Mouse (Mus musculus) frontal cortex, postnatal 36 days (tissue): ENCODE measurements at regions not wholly inside any gene's neighbourhood (a gene's known extent, or its start where the extent isn't known, plus 50 kb on each side); places are given as distances from the start of the nearest gene placed in this dataset.
"Not testable (repeated sequence)": the region's sequence is repeated elsewhere in the genome, so short reads cannot be mapped to it uniquely, and the experiment has no call there.

ENCODE experiments used
- DNase-seq, 2 experiments: peaks; one replicate each; pipeline ENCODE4 v3.0.0; 2022; ENCODE audit warnings: low spot score in 2 of 2

DNA sequence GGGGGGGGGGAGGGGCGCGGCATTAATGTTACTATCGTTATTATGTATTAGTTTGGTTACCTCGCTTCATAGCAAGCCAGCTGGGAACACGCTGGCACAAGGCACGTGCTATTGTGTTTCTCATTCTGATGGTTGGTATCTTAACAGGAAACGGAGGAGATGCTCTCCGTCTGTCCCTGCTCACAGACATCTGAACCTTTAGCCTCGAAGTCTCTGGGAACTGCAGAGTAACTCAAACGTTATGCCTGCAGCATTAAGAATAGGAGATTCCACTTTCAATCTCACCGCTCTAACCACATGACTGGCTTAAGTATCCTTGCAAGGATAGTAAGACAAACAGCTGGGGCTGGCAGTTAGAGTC is 80.0 kb downstream of the Nfkbiz start:
- no peak for DNase-seq

DNA sequence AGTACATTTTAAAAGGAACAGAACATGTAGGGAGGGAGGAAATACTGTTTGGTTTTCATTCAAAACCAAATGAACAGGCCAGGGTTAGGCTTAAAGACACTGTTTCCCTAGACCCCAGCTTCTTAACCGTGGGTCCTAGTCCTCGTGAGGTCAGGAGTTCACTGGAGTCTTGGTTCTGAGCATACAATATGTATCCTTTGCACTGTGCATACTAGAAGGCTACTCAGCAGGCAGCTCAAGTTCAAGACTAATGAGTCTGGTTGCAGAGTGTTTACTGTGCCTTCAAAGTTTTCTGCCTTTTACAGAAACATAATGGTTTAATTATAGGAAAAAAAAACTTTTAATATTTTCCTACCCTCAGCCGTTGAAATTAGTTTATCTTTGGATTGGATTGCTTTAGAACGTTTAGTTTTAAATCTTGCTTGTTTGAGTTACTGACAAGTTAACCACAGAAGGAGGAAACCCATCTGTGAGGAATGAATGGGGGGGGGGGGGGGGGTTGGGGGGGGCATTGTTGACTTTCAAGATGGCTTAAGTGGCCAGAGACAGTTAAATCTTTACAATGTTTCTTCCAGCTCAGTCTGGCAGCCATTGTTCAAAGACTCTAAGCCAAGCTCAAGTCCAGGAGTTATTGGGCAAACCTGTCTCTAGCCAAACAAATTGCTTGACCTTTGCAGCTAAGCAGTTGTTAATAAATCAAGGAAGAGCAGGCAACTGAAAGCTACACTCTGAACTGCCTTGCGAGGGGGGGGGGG is 80.6 kb downstream of the Nfkbiz start:
- no peak for DNase-seq

DNA sequence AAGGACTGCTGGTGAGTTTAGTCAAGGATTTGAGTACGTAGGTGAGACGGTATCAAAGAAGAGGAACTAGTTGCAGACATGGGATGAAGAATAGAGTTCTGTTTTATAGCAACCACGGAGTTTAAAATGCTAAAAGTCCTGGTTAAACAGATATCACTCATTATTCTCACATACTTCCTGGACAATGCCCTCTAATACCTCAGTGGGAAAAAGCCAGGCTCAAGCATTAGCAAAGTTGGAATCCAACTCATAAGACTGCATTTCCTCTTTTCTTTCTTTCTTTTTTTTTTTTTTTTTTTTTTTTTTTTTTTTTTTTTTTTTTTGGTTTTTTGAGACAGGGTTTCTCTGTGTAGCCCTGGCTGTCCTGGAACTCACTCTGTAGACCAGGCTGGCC is 81.3 kb downstream of the Nfkbiz start:
- not testable (repeated sequence) for DNase-seq

DNA sequence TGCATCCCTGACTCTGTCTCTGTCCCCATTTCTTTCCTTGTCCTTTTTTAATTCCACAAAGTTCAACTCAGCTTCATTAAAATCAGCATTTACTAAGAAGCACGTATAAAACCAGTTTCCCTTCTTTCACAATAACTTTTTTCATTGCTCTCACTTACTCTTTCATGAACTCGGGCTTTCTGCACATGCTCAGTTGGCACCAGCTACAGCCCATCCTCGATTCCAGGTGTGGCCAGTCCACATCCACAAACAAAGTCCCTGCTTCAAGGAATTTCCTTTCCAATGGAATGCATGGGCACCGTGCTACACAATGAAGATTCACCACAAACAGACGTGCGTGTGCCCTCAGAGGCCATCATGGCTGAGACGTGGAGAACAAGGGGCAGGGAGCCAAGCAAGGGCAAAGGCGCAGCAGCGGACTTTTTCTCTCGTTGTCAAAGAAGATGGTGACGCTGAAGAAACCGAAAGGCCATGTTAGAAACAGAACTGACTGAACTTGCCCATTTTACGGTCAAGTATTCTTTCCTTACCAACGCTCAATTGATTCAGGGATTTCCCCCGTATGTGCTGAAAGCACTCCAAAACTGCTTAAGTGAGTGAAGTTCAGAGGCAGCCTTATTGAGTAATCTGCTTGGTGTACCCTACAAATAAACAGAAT is 81.8 kb downstream of the Nfkbiz start:
- no peak for DNase-seq

DNA sequence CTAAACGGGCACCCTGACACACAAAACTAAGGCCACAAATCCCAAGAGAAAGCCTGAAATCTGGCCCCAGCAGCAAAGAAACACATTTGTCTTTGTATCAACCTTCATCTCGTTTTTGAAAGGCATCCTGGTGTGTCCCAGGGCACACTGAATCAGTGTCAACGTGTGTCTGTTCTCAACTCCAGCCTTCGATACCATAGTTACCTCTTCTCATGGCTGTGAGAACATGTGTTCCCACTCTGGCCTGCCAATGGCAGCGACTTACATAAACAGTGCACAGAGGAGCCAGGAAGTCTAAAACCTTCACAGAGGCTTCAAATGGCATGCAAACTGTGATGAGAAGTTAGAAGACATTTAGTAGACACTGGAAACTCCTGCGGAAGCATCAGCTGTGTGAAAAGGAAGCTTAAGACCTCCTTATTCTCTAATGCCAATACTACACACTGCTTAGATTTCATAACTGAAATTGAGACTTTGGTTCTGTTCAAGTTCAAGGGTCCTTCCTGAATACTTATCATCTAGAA is 83.3 kb downstream of the Nfkbiz start:
- no peak for DNase-seq

DNA sequence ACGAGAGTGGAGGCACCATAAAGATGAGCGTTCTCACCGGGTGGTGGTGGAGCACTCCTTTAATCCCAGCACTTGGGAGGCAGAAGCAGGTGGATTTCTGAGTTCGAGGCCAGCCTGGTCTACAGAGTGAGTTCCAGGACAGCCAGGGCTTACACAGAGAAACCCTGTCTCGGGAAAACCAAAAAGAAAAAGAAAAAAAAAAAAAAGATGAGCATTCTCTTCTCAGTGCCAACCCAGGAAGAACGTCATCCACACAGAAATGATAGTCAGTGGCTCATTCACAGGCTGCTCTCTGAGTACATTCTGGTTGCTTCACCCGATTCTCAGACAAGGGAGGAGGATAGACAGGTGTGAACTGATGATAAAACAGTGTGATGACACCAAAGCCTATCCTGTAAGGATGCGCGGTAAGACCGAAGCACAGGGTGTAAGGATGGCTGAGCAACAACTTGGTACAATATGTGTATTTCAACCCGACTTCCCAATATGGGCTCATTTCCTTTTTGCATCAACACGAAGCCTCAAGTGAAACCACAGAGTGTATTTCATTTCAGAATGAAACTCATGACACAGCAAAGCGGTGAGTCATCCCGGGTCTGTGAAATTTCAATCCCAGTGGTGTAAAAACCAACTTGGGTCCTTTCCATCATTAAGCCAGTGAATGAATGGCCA is 84.5 kb downstream of the Nfkbiz start:
- peak in 1 of 2 experiments; percentile 5 for DNase-seq

DNA sequence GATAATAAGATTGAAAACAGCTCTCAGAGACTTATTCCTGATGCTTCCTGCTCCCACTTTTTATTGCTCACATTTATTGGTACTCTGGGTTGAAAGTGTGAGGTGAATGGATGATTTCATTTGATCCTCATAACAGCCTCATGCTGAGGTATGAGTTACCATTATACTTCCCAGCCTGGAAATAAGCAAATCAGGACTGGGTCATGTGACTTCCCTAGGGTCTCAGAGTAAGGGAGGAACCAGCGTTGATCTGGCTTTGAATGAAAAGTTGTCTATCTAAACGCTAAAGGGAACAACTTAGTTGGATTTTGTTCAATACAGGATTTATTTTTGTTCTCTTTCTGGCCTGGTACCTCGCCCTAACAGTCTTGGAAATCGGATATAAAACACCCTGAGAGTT is 85.3 kb downstream of the Nfkbiz start:
- DNase-seq, result no peak

DNA sequence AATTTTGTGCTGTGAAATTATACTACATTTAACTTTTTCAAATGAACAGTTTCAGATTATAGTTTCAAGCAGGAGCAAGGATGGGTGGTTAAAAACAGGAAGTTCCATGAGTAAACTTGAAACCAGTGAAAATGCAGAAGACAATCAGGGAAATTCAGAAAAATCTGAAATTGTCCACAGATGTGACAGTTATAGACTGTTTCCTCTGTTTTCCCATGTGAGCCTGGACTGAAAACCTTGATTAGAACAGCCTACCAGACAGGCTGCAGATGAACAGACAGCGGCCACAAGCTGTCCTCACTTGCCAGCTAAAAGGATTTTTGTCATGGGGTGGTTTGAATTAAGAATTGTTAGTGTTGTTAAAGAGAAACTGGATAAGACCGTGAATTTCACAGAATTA is 91.4 kb downstream of the Nfkbiz start:
- no peak for DNase-seq

DNA sequence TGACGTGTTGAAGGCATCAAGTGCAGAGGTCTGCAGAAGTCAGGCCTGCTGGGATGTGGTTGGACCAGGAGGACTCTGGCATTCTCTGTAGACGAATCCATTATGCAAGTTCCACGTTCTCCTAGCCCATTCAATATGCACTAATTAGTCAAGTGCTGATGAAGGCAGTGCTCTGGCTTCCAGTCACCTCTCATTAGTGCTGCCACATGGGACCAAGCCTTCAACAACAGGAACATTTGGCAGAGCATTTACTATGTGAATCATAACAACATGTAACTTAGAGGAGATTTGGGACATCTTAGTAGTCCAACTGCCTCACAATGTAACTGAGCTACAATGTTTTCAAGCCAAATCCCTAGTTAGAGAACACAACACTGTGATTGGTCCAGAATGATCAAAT is 92.5 kb downstream of the Nfkbiz start:
- no peak for DNase-seq

DNA sequence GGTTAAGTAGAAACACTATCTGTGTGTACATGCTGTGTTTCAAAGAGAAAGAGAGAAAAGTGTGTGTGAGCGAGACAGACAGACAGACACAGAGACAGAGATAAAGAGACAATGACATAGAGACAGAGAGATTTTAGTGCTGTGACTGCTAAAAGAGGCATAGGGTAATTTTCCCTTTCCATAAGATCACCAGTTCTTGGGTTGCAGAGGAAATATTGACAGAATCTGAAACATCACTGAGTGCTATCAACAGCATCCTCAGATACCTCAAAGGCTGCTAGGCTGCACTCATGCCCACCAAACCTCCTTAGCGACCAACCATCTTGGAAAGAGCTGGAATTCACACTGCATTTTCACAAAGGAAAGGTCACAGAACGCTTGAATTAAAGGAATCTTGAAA is 93.6 kb downstream of the Nfkbiz start:
- DNase-seq, result no peak

DNA sequence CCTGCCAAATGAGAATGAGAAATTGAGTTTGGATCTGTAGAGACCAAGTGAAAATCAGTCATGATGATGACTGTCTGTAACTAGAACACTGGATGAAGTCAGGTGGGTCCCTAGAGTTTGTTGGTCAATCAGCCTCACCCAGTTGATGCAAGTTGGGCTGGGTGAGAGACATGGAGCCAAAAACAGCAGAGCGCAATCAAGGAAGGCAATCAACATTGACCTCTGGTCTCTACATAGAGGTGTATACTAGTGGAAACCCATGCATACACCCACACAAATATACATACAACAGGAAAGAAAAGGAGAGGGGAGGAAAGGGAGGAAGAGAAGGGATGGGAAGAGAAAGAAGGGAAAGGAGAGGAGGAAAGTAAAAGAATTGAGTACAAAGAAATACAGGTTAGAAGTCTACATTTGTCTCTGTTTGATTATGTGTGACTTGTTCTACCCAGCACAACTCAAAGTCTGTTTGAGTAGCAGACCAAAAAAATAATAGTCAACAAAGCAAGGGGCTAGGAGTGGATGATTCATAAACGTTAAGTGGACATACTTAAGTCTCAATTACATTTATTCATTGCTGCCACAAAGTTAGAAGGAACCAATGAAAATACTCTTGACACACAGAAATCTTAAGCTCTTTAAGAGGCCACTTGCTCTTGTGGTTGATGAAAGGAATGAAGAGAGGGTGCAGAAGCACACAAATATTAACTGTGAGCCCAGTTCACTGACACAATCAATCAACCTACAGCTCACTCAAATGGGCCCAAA is 97.4 kb downstream of the Nfkbiz start:
- no peak for DNase-seq

DNA sequence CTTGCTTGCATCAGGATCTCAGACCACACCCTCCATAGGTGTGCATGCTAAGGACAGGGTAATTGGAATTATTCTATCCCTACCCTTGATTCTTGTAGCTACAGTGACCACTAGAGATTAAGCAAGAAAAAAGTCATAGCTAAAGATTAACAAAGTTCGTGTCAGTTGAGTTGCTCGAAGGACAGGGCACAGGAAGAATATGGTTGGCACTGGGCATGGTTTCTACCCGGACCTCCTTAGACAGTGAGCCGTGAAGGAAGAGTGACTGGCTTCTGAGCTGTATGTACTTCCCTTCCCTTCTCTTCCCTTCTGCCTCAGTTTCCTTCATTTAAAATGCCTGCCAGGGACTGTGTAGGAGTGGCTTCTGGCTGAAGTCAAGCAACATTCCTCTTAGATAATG is 100.0 kb downstream of the Nfkbiz start:
- no peak for DNase-seq

DNA sequence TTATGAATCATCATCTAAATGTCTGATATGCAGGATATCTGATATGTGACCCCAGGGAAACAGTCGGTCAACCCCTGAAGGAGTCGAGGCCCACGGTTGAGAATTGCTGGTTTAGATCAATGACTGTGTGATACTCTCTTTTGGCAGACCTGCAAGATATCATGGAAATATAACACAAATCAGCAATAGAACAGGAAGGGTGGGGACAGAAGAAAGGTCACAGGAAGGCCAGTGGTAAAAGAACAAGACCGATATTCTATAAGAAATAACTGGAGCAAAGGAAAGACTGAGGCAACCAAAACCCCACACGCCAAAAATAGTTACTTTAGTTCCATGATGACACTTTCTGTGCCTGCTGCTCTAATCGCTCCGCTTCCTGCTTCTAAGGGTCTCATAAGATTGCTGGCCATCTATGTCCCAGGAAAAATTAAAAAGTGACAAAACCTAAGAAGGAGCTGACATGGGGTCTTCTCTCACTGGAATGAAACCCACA is 103.2 kb downstream of the Nfkbiz start:
- DNase-seq, result no peak

DNA sequence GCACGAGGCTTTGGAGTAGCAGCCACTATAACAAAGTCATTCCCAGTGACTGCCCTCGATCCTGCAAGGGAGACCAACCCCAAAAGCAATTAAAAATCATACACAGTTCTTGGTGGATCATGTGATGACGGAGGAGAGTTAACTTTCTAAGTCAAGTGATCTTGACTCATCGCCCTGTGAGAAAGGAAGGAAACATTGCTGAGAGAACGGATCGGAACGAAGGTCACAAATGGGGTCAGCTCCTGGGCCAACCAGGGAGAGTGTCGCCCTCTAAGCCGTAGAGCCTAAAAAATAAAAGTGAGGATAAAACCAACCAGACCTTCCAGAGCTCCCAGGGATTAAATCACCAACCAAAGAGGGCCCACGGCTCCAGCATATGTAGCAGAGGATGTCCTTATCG is 104.4 kb downstream of the Nfkbiz start:
- DNase-seq, result no peak

DNA sequence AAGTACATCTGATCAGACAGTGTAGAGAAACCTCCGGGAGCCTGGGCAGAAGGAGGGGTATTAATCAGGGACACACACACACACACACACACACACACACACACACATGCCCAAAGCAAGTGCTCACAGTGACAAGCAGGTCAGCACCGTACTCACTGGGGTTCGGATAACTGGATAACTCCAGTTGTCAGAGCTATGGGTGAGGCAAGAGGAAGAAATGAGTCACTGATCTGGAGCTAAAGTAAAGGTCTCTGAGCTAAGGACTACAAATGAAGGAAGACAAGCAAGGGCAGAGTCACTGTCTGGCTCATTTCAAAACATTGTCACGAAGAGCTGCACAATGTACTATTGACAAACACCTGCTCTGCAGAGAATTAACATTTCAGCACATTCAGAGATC is 104.9 kb downstream of the Nfkbiz start:
- no peak for DNase-seq

DNA sequence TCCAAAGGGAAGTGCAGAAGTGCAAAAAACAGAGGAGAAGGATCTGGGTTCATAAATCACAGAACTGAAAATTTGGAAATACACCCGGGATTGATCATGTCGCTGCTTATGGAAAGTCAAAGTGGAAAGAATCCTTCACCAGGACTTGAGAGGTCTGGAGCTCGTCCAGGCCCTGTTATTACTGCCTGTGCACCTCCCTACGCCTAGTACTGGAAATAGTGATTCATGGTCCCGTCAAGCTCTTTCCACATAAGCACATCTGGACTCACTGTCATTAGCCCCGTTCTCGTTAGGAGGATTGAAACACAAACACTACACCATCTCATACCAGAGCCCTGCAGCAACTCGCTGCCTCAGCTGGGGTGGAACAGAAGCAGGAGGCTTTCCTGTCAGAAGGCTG is 107.7 kb downstream of the Nfkbiz start:
- no peak for DNase-seq

DNA sequence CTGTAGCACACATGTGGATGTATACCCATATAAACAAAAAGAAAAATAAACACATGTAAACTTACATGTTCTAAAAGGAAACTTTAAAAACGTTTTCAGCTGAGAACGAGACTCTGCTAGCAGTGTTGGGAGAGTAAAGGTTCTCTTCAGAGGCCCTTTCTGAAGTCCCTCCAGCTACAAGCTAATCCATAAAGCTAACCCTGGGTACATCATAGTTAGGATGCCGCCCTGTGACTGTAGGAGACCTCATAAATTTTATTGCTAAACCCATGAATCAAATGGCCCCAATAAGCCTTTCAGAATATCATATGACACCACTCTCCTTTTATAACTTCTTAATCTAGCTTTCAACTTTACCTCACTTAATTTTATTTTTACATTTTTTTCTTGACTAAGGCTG is 112.2 kb downstream of the Nfkbiz start:
- no peak for DNase-seq

DNA sequence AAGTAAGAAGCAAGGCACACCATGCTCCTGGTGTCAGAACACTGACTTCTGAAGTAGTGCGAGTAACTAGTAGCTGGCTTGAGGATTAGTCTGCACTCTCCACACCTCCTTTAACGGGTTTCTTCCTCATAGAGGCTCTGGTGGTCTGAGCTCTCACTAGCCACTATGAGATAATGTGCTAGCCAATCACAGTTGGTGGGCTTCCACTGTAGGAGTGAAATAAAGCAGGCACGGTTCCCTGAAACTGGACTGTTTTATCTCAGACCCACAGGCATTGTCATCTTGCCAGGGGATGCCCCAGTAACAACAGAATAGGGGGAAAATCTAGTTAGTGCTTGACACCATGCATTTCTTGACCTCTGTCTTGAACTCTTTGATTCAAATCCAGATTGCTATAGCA is 118.3 kb downstream of the Nfkbiz start:
- DNase-seq, result no peak

DNA sequence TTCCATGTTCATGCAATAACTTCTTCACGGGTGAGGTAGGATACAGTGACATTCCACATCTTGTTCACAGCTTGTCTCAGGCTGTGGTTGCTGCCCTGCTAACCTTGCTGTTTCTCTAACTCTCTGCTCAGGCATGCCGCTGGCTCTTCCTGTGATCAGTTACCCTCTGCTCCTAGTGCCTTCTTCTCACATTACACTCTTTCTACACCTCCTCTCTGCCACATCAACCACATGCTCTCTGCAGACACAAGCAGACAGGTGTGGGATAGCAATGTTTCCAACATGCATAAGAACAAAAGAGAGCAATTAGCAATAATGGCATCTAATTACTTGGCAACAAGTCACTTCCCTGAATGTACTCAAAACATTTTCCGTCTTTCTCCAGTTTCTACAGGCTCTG is 128.7 kb downstream of the Nfkbiz start:
- DNase-seq, result no peak

DNA sequence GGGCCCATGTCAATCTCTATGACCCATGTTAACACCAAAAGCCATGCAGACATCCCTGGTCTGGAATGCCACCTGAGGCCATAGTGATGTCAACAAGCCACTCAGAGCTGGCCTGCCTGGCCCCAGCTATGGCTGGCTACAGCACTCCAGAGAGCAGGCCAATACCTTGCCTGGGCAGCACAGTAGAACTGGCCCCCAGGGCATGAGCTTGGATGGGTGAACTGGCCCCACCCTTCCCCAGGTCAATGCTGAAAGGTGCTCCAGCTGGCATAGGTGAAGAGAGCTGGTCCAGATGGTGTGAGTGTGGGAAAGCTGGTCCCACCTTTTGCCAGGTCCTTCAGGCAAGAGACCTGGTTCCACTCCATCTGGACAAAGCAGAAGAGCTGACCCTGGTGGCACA is 132.2 kb downstream of the Nfkbiz start:
- no peak for DNase-seq

DNA sequence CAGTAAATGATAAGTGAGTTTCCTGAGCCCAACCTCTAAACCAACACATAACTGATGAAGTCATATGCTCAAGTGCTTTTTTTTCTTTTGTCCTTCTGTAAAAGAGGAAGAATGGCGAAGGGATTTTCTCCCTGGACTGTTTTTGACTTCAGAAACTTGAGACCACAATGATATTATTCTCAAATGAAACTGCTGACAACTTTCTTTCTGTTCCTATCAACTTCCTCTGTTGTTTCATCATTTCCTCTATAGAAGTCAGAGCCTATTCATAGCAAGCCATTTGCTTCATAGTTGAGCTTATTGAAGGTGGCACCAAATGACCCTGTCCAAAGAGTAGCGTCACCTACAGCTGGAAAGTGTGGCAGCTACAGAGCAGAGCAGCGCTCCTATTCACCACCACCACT is 140.2 kb downstream of the Nfkbiz start:
- no peak for DNase-seq

DNA sequence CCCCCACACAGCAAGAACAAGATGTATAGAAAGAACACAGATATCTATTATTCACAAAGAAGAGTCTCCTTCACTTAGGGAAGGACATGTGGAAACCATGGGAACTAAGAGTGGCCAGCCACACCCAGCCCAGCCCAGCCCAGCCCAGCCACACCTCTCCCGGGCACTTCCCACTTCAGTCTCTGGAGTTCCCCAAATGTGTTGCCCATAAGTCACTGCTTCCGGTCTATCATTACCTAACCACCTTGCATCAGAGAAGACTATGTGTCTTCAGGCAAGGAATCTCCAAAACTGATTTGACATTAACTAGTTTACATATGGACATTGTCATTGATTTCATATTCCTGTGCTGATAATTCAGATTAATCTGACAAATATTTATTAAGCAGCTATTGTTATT is 147.6 kb downstream of the Nfkbiz start:
- no peak for DNase-seq
